Mouse (Mus musculus) ovary, adult 18-20 months (tissue): ENCODE results near the gene Stk33.

ENCODE experiments used
- DNase-seq: peaks from one replicate; pipeline ENCODE4 v3.0.0; 2022; ENCODE audit warnings: low spot score, mixed read lengths

Gene Stk33

GRCm38 (mm10) chr7:109238724-109239123 lies 200.2 kb downstream of the Stk33 start:
- DNase-seq, result no peak

- no peak for DNase-seq
Measured at GRCm38 (mm10) chr7:109234882-109235640, 203.8 kb downstream of the Stk33 start.

GRCm38 (mm10) chr7:109234476-109234875 lies 204.4 kb downstream of the Stk33 start:
- DNase-seq, result no peak

GRCm38 (mm10) chr7:109231881-109232321 lies 207.0 kb downstream of the Stk33 start:
- DNase-seq, result no peak

GRCm38 (mm10) chr7:109231307-109231706 lies 207.6 kb downstream of the Stk33 start:
- DNase-seq, result no peak

- no peak for DNase-seq
Measured at GRCm38 (mm10) chr7:109230806-109231205, 208.1 kb downstream of the Stk33 start.
